22 mouse cellular contexts compared by ENCODE assay signal in genomic region chr7:82423602-82424001, GRCm38 (mm10).
DNase-seq lines count a peak whose midpoint lies in the region; ATAC-seq and TF ChIP-seq lines count a peak whose summit lies in the region.
"Had no signal": no experiment of that assay in that cellular context is flagged by ENCODE, and none has a peak within 500 bp of the region (broad histone marks: within the 10 kb centered on the region; RNA-seq: fewer than 3 reads in every experiment).

No protein-coding gene starts in this region.

- DNase-seq in heart, adult 18-20 months = peak; percentile 42 to 48
- no peak for DNase-seq in heart, postnatal 36 days
- peak; percentile 21 for DNase-seq in kidney, postnatal 0 days (ENCODE audit: low spot score)
- DNase-seq in kidney, adult 11 months = no peak
- DNase-seq in fibroblast of lung, adult 2 months (ENCODE audit: low read depth) = peak; percentile 58
- DNase-seq in skeletal muscle tissue, adult 2 months (ENCODE audit: low read depth, low spot score) = peak; percentile 13
- no peak for DNase-seq in spleen, postnatal 36 days (ENCODE audit: low spot score in 2 of 2)
- no peak for DNase-seq in cerebellum, postnatal 4 days (ENCODE audit: low spot score in 2 of 2)
- DNase-seq: adrenal gland, postnatal 10 days; cerebellum, adult 9-11 months; embryo, embryonic 11 days; gastrocnemius, adult 2 months; kidney, postnatal 10 days; liver; lung, postnatal 14 days; midbrain, embryonic 14.5 days; spleen, adult 18-20 months; thymus, adult 2 months had no signal

- intact Hi-C loops in heart, postnatal 36 days (cut with DNase I) = no loop called here

- H3K4me2 ChIP-seq in kidney, postnatal 0 days (ENCODE audit: low read length) = no peak overlapping the region
- H3K4me2 ChIP-seq: hindbrain, embryonic 13.5 days; neural tube, embryonic 15.5 days had no signal

- H3K9me3 ChIP-seq in kidney, postnatal 0 days (replicated peaks; ENCODE audit: low read length) = no peaks in the 10 kb centered on the region
- H3K9me3 ChIP-seq: forebrain, embryonic 10.5 days; hindbrain, embryonic 13.5 days; megakaryocyte, embryonic 14.5 days; neural tube, embryonic 15.5 days had no signal

- no peaks in the 10 kb centered on the region for H3K4me1 ChIP-seq in kidney, postnatal 0 days (replicated peaks; ENCODE audit: insufficient read depth, low read length)
- H3K4me1 ChIP-seq: forebrain, embryonic 10.5 days; hindbrain, embryonic 13.5 days; megakaryocyte, embryonic 14.5 days had no signal

- H3K4me3 ChIP-seq in kidney, postnatal 0 days (replicated peaks; ENCODE audit: low read depth, low read length) = no peak overlapping the region
- H3K4me3 ChIP-seq: forebrain, embryonic 10.5 days; gastrocnemius, adult 2 months; hindbrain, embryonic 13.5 days; megakaryocyte, embryonic 14.5 days; neural tube, embryonic 15.5 days had no signal

- no peak for TF ChIP-seq CTCF in kidney, postnatal 0 days (IDR thresholded peaks at IDR 0.05; ENCODE audit: low read depth)

- ATAC-seq in kidney, postnatal 0 days (replicated peaks; ENCODE audit: low FRiP score, low read depth) = no peak

- no peaks in the 10 kb centered on the region for H3K27me3 ChIP-seq in kidney, postnatal 0 days (ENCODE audit: insufficient read depth, low read length)
- H3K27me3 ChIP-seq: hindbrain, embryonic 13.5 days; neural tube, embryonic 15.5 days had no signal

- no peaks in the 10 kb centered on the region for H3K36me3 ChIP-seq in kidney, postnatal 0 days (ENCODE audit: insufficient read depth, low read length)
- H3K36me3 ChIP-seq: forebrain, embryonic 10.5 days; hindbrain, embryonic 13.5 days; neural tube, embryonic 15.5 days had no signal

- no peak overlapping the region for H3K27ac ChIP-seq in kidney, postnatal 0 days
- H3K27ac ChIP-seq: forebrain, embryonic 10.5 days; gastrocnemius, adult 2 months; hindbrain, embryonic 13.5 days; neural tube, embryonic 15.5 days had no signal

- WGBS in kidney, postnatal 0 days = 71% methylated on average over 2 of the region's 2 CpGs

- no peak overlapping the region for H3K9ac ChIP-seq in kidney, postnatal 0 days (ENCODE audit: low read depth, low read length)
- H3K9ac ChIP-seq: hindbrain, embryonic 13.5 days; neural tube, embryonic 15.5 days had no signal

Comparison
In these comparisons a context has a peak if more than half of its experiments do, and no peak if none do; other contexts are left out.
1. DNase-seq: peak in heart, adult 18-20 months (2 of 2), kidney, postnatal 0 days (single experiment), fibroblast of lung, adult 2 months (single experiment) and skeletal muscle tissue, adult 2 months (single experiment); none in heart, postnatal 36 days (0 of 2), kidney, adult 11 months (single experiment), spleen, postnatal 36 days (0 of 2) and cerebellum, postnatal 4 days (0 of 2).